Mouse (Mus musculus): Measurements from ENCODE around the gene Tenm2. TPM values are rescaled to one million over a fixed set of nuclear protein-coding genes. Genes with fewer than 3 reads are reported as not detected.

Gene Tenm2
- polyA plus RNA-seq, 1 experiment from 2014 or later: 5.6 TPM

GRCm38 (mm10) chr11:37076989-37077598 is 158.7 kb downstream of the Tenm2 start:
- WGBS: 77% methylated on average over 5 of the region's 5 CpGs

GRCm38 (mm10) chr11:37075349-37075748 is 160.4 kb downstream of the Tenm2 start:
- H3K27ac ChIP-seq: no peak overlapping the region
- WGBS: 92% methylated on average over 10 of the region's 10 CpGs
- no peak overlapping the region for H3K4me2 ChIP-seq
- H3K4me3 ChIP-seq: no peak overlapping the region
- no peaks in the 10 kb centered on the region for H3K9me3 ChIP-seq
- no peaks in the 10 kb centered on the region for H3K36me3 ChIP-seq
- no peak overlapping the region for H3K9ac ChIP-seq
- no peaks in the 10 kb centered on the region for H3K4me1 ChIP-seq
- no peaks in the 10 kb centered on the region for H3K27me3 ChIP-seq
- ATAC-seq (ENCODE audit: insufficient number of reproducible peaks, low FRiP score, low TSS enrichment, low read depth): no peak

More at GRCm38 (mm10) chr11:37076989-37077598, 158.7 kb downstream of the Tenm2 start:
- no peaks in the 10 kb centered on the region for H3K36me3 ChIP-seq
- no peaks in the 10 kb centered on the region for H3K27me3 ChIP-seq
- no peak overlapping the region for H3K27ac ChIP-seq
- H3K9me3 ChIP-seq: no peaks in the 10 kb centered on the region
- H3K4me2 ChIP-seq: no peak overlapping the region
- no peak overlapping the region for H3K4me3 ChIP-seq
- ATAC-seq (ENCODE audit: insufficient number of reproducible peaks, low FRiP score, low TSS enrichment, low read depth): no peak
- H3K9ac ChIP-seq: no peak overlapping the region
- no peaks in the 10 kb centered on the region for H3K4me1 ChIP-seq

- WGBS: 58% methylated on average over 3 of the region's 3 CpGs
- Histone ChIP-seq H3K4me2 (no peak overlapping the region), H3K9ac (no peak overlapping the region), H3K9me3 (no peaks in the 10 kb centered on the region), H3K27me3 (no peaks in the 10 kb centered on the region), H3K27ac (no peak overlapping the region), H3K4me1 (no peaks in the 10 kb centered on the region), H3K36me3 (no peaks in the 10 kb centered on the region), H3K4me3 (no peak overlapping the region)
- ATAC-seq (ENCODE audit: insufficient number of reproducible peaks, low FRiP score, low TSS enrichment, low read depth): no peak
These were observed 170.3 kb downstream of the Tenm2 start for GRCm38 (mm10) chr11:37065459-37065858.

- Histone ChIP-seq H3K9me3 (no peaks in the 10 kb centered on the region), H3K27me3 (no peaks in the 10 kb centered on the region), H3K9ac (no peak overlapping the region), H3K4me3 (no peak overlapping the region), H3K4me2 (no peak overlapping the region), H3K27ac (no peak overlapping the region), H3K4me1 (no peaks in the 10 kb centered on the region), H3K36me3 (no peaks in the 10 kb centered on the region)
- WGBS: 60% methylated on average over 5 of the region's 5 CpGs
- ATAC-seq (ENCODE audit: insufficient number of reproducible peaks, low FRiP score, low TSS enrichment, low read depth): no peak
These were observed 189.1 kb downstream of the Tenm2 start for GRCm38 (mm10) chr11:37046671-37047070.

- Histone ChIP-seq H3K9ac (no peak overlapping the region), H3K9me3 (no peaks in the 10 kb centered on the region), H3K36me3 (no peaks in the 10 kb centered on the region), H3K4me1 (no peaks in the 10 kb centered on the region), H3K4me3 (no peak overlapping the region), H3K27ac (no peak overlapping the region), H3K4me2 (no peak overlapping the region), H3K27me3 (no peaks in the 10 kb centered on the region)
- ATAC-seq (ENCODE audit: insufficient number of reproducible peaks, low FRiP score, low TSS enrichment, low read depth): no peak
- WGBS: 71% methylated on average over 4 of the region's 4 CpGs
These were observed 194.5 kb downstream of the Tenm2 start for GRCm38 (mm10) chr11:37041259-37041658.

- no peaks in the 10 kb centered on the region for H3K36me3 ChIP-seq
- H3K4me1 ChIP-seq: no peaks in the 10 kb centered on the region
- no peak overlapping the region for H3K9ac ChIP-seq
- H3K27ac ChIP-seq: no peak overlapping the region
- ATAC-seq (ENCODE audit: insufficient number of reproducible peaks, low FRiP score, low TSS enrichment, low read depth): no peak
- no peak overlapping the region for H3K4me2 ChIP-seq
- H3K9me3 ChIP-seq: no peaks in the 10 kb centered on the region
- 74% methylated on average over 3 of the region's 3 CpGs for WGBS
- H3K4me3 ChIP-seq: no peak overlapping the region
- H3K27me3 ChIP-seq: no peaks in the 10 kb centered on the region
These were observed 196.5 kb downstream of the Tenm2 start for GRCm38 (mm10) chr11:37039283-37039682.

GRCm38 (mm10) chr11:37031305-37032055 is 204.3 kb downstream of the Tenm2 start:
- H3K27me3 ChIP-seq: no peaks in the 10 kb centered on the region
- no peak for ATAC-seq (ENCODE audit: insufficient number of reproducible peaks, low FRiP score, low TSS enrichment, low read depth)
- no peak overlapping the region for H3K27ac ChIP-seq
- H3K36me3 ChIP-seq: no peaks in the 10 kb centered on the region
- H3K4me3 ChIP-seq: no peak overlapping the region
- H3K9ac ChIP-seq: no peak overlapping the region
- WGBS: 27% methylated on average over 7 of the region's 7 CpGs
- no peaks in the 10 kb centered on the region for H3K9me3 ChIP-seq
- no peak overlapping the region for H3K4me2 ChIP-seq
- peaks cover 4% of the 10 kb centered on the region; the same call in 1 of the 2 replicates for H3K4me1 ChIP-seq

GRCm38 (mm10) chr11:37011900-37012299 is 223.9 kb downstream of the Tenm2 start:
- H3K9me3 ChIP-seq: no peaks in the 10 kb centered on the region
- WGBS: 43% methylated on average over 1 of the region's 1 CpGs
- H3K4me2 ChIP-seq: no peak overlapping the region
- H3K36me3 ChIP-seq: no peaks in the 10 kb centered on the region
- no peaks in the 10 kb centered on the region for H3K4me1 ChIP-seq
- H3K27ac ChIP-seq: no peak overlapping the region
- no peaks in the 10 kb centered on the region for H3K27me3 ChIP-seq
- ATAC-seq (ENCODE audit: insufficient number of reproducible peaks, low FRiP score, low TSS enrichment, low read depth): no peak
- no peak overlapping the region for H3K4me3 ChIP-seq
- H3K9ac ChIP-seq: no peak overlapping the region

- WGBS: 69% methylated on average over 1 of the region's 1 CpGs
- H3K4me2 ChIP-seq: no peak overlapping the region
- no peak overlapping the region for H3K27ac ChIP-seq
- no peaks in the 10 kb centered on the region for H3K36me3 ChIP-seq
- H3K9ac ChIP-seq: no peak overlapping the region
- H3K4me1 ChIP-seq: no peaks in the 10 kb centered on the region
- no peaks in the 10 kb centered on the region for H3K9me3 ChIP-seq
- ATAC-seq (ENCODE audit: insufficient number of reproducible peaks, low FRiP score, low TSS enrichment, low read depth): no peak
- H3K27me3 ChIP-seq: no peaks in the 10 kb centered on the region
- H3K4me3 ChIP-seq: no peak overlapping the region
These were observed 226.5 kb downstream of the Tenm2 start for GRCm38 (mm10) chr11:37009243-37009642.

- WGBS: 53% methylated on average over 3 of the region's 3 CpGs
- H3K27me3 ChIP-seq: no peaks in the 10 kb centered on the region
- no peak overlapping the region for H3K4me3 ChIP-seq
- H3K9ac ChIP-seq: no peak overlapping the region
- no peaks in the 10 kb centered on the region for H3K36me3 ChIP-seq
- H3K9me3 ChIP-seq: no peaks in the 10 kb centered on the region
- H3K4me2 ChIP-seq: no peak overlapping the region
- ATAC-seq (ENCODE audit: insufficient number of reproducible peaks, low FRiP score, low TSS enrichment, low read depth): no peak
- no peaks in the 10 kb centered on the region for H3K4me1 ChIP-seq
- H3K27ac ChIP-seq: no peak overlapping the region
These were observed 238.1 kb downstream of the Tenm2 start for GRCm38 (mm10) chr11:36997668-36998067.

GRCm38 (mm10) chr11:36990895-36991294 is 244.9 kb downstream of the Tenm2 start:
- H3K9ac ChIP-seq: no peak overlapping the region
- H3K4me1 ChIP-seq: 0 out of 2 replicates have a peak, but pooled peaks cover 3% of the 10 kb centered on the region
- ATAC-seq (ENCODE audit: insufficient number of reproducible peaks, low FRiP score, low TSS enrichment, low read depth): no peak
- WGBS: 61% methylated on average over 3 of the region's 3 CpGs
- no peaks in the 10 kb centered on the region for H3K36me3 ChIP-seq
- H3K4me2 ChIP-seq: no peak overlapping the region
- H3K27ac ChIP-seq: no peak overlapping the region
- no peak overlapping the region for H3K4me3 ChIP-seq
- no peaks in the 10 kb centered on the region for H3K9me3 ChIP-seq
- H3K27me3 ChIP-seq: no peaks in the 10 kb centered on the region

- Histone ChIP-seq H3K4me3 (no peak overlapping the region), H3K27ac (no peak overlapping the region), H3K4me2 (no peak overlapping the region), H3K36me3 (no peaks in the 10 kb centered on the region), H3K4me1 (0 out of 2 replicates have a peak, but pooled peaks cover 3% of the 10 kb centered on the region), H3K9ac (no peak overlapping the region), H3K27me3 (no peaks in the 10 kb centered on the region), H3K9me3 (no peaks in the 10 kb centered on the region)
- no peak for ATAC-seq (ENCODE audit: insufficient number of reproducible peaks, low FRiP score, low TSS enrichment, low read depth)
- 39% methylated on average over 5 of the region's 5 CpGs for WGBS
These were observed 246.8 kb downstream of the Tenm2 start for GRCm38 (mm10) chr11:36988776-36989565.
